Mouse (Mus musculus): ENCODE measurements around the gene 4933434E20Rik. TPM values are rescaled to one million over a fixed set of nuclear protein-coding genes. Genes with fewer than 3 reads are reported as not detected.

Gene 4933434E20Rik
- total and polyA plus RNA-seq, 2 experiments from 2014 or later = 151 to 183 TPM

- TF ChIP-seq CTCF (IDR thresholded peaks at IDR 0.05; ENCODE audit: low read depth) = no peak
- TF ChIP-seq EP300 (IDR thresholded peaks at IDR 0.05; ENCODE audit: low read depth) = no peak
- H3K4me1 ChIP-seq (ENCODE audit: control insufficient read depth, insufficient read depth) = no peaks in the 10 kb centered on the region
- H3K36me3 ChIP-seq (replicated peaks; ENCODE audit: control insufficient read depth, insufficient read depth, low read length) = peaks cover 89% of the 10 kb centered on the region
- no peaks in the 10 kb centered on the region for H3K9me3 ChIP-seq (replicated peaks; ENCODE audit: control insufficient read depth, low read length)
- DNase-seq (ENCODE audit: low spot score) = no peak
- WGBS = 97% methylated on average over 1 of the region's 1 CpGs
- no peak overlapping the region for H3K27ac ChIP-seq (ENCODE audit: low read depth)
- H3K4me2 ChIP-seq (ENCODE audit: low read depth, low read length) = no peak overlapping the region
- no peak for ATAC-seq (ENCODE audit: insufficient read depth, low read depth)
- H3K9ac ChIP-seq (replicated peaks; ENCODE audit: low read depth, low read length) = no peak overlapping the region
- no peaks in the 10 kb centered on the region for H3K27me3 ChIP-seq (ENCODE audit: control insufficient read depth, insufficient read depth, low read length)
- no peak overlapping the region for H3K4me3 ChIP-seq (ENCODE audit: low read depth, low read length)
These were observed 15.2 kb upstream of the 4933434E20Rik start for GRCm38 (mm10) chr3:90036263-90036662.

- Histone ChIP-seq H3K9ac (replicated peaks; ENCODE audit: low read depth, low read length) (no peak overlapping the region), H3K27me3 (ENCODE audit: control insufficient read depth, insufficient read depth, low read length) (no peaks in the 10 kb centered on the region), H3K4me2 (ENCODE audit: low read depth, low read length) (no peak overlapping the region), H3K9me3 (replicated peaks; ENCODE audit: control insufficient read depth, low read length) (no peaks in the 10 kb centered on the region), H3K36me3 (replicated peaks; ENCODE audit: control insufficient read depth, insufficient read depth, low read length) (peaks cover 28% of the 10 kb centered on the region), H3K4me3 (ENCODE audit: low read depth, low read length) (no peak overlapping the region), H3K4me1 (ENCODE audit: control insufficient read depth, insufficient read depth) (peaks cover 18% of the 10 kb centered on the region), H3K27ac (ENCODE audit: low read depth) (no peak overlapping the region)
- DNase-seq (ENCODE audit: low spot score) (no peak), ATAC-seq (ENCODE audit: insufficient read depth, low read depth) (no peak)
- TF ChIP-seq EP300 (IDR thresholded peaks at IDR 0.05; ENCODE audit: low read depth) (no peak), CTCF (IDR thresholded peaks at IDR 0.05; ENCODE audit: low read depth) (no peak)
- 69% methylated on average over 3 of the region's 3 CpGs for WGBS
These were observed 1.7 kb upstream of the 4933434E20Rik start for GRCm38 (mm10) chr3:90049691-90050090.

- H3K27me3 ChIP-seq (ENCODE audit: control insufficient read depth, insufficient read depth, low read length) = no peaks in the 10 kb centered on the region
- peaks cover 18% of the 10 kb centered on the region for H3K4me1 ChIP-seq (ENCODE audit: control insufficient read depth, insufficient read depth)
- H3K4me2 ChIP-seq (ENCODE audit: low read depth, low read length) = peak within 1 kb of the TSS; percentile 77
- peaks cover 28% of the 10 kb centered on the region for H3K36me3 ChIP-seq (replicated peaks; ENCODE audit: control insufficient read depth, insufficient read depth, low read length)
- TF ChIP-seq EP300 (IDR thresholded peaks at IDR 0.05; ENCODE audit: low read depth) (no peak; the same call in none of the 2 replicates), CTCF (IDR thresholded peaks at IDR 0.05; ENCODE audit: low read depth) (peak; percentile 3; the same call in 1 of the 2 replicates)
- H3K9ac ChIP-seq (replicated peaks; ENCODE audit: low read depth, low read length) = peak within 1 kb of the TSS; percentile 98
- H3K4me3 ChIP-seq (ENCODE audit: low read depth, low read length) = peak within 1 kb of the TSS; percentile 89
- ATAC-seq (ENCODE audit: insufficient read depth, low read depth) (peak; percentile 92), DNase-seq (ENCODE audit: low spot score) (peak; percentile 98)
- WGBS = under 1% methylated on average over 67 of the region's 81 CpGs
- H3K27ac ChIP-seq (ENCODE audit: low read depth) = peak within 1 kb of the TSS; percentile 94
- H3K9me3 ChIP-seq (replicated peaks; ENCODE audit: control insufficient read depth, low read length) = no peaks in the 10 kb centered on the region
These were observed 1.2 kb downstream of the 4933434E20Rik start, which contains the start of gene Ubap2l for GRCm38 (mm10) chr3:90052351-90053241. Gene Ubap2l (minus strand): TSS chr3:90052628.

- no peak for ATAC-seq (ENCODE audit: insufficient read depth, low read depth)
- Histone ChIP-seq H3K27me3 (ENCODE audit: control insufficient read depth, insufficient read depth, low read length) (no peaks in the 10 kb centered on the region), H3K36me3 (replicated peaks; ENCODE audit: control insufficient read depth, insufficient read depth, low read length) (peaks cover 54% of the 10 kb centered on the region), H3K4me2 (ENCODE audit: low read depth, low read length) (no peak overlapping the region), H3K9me3 (replicated peaks; ENCODE audit: control insufficient read depth, low read length) (no peaks in the 10 kb centered on the region), H3K27ac (ENCODE audit: low read depth) (no peak overlapping the region), H3K9ac (replicated peaks; ENCODE audit: low read depth, low read length) (no peak overlapping the region), H3K4me1 (ENCODE audit: control insufficient read depth, insufficient read depth) (no peaks in the 10 kb centered on the region), H3K4me3 (ENCODE audit: low read depth, low read length) (no peak overlapping the region)
- TF ChIP-seq EP300 (IDR thresholded peaks at IDR 0.05; ENCODE audit: low read depth) (no peak), CTCF (IDR thresholded peaks at IDR 0.05; ENCODE audit: low read depth) (no peak)
- DNase-seq (ENCODE audit: low spot score) = no peak
- 87% methylated on average over 6 of the region's 6 CpGs for WGBS
These were observed 10.1 kb downstream of the 4933434E20Rik start for GRCm38 (mm10) chr3:90061549-90061948.

GRCm38 (mm10) chr3:90062539-90062938 lies 11.1 kb downstream of the 4933434E20Rik start:
- H3K4me3 ChIP-seq (ENCODE audit: low read depth, low read length) = no peak overlapping the region
- H3K36me3 ChIP-seq (replicated peaks; ENCODE audit: control insufficient read depth, insufficient read depth, low read length) = peaks cover 46% of the 10 kb centered on the region

More at GRCm38 (mm10) chr3:90062539-90062938, 11.1 kb downstream of the 4933434E20Rik start:
- Histone ChIP-seq H3K9ac (replicated peaks; ENCODE audit: low read depth, low read length) (no peak overlapping the region), H3K4me1 (ENCODE audit: control insufficient read depth, insufficient read depth) (no peaks in the 10 kb centered on the region), H3K4me2 (ENCODE audit: low read depth, low read length) (no peak overlapping the region), H3K9me3 (replicated peaks; ENCODE audit: control insufficient read depth, low read length) (no peaks in the 10 kb centered on the region), H3K27ac (ENCODE audit: low read depth) (no peak overlapping the region), H3K27me3 (ENCODE audit: control insufficient read depth, insufficient read depth, low read length) (no peaks in the 10 kb centered on the region)
- WGBS = 40% methylated on average over 2 of the region's 2 CpGs
- no peak for DNase-seq (ENCODE audit: low spot score)
- no peak for TF ChIP-seq CTCF (IDR thresholded peaks at IDR 0.05; ENCODE audit: low read depth)
- no peak for TF ChIP-seq EP300 (IDR thresholded peaks at IDR 0.05; ENCODE audit: low read depth)
- 0 out of 2 replicates have a peak, but pooled peaks have one; percentile 14 for ATAC-seq (ENCODE audit: insufficient read depth, low read depth)

Measured in heart, postnatal 0 days (tissue).